Mouse (Mus musculus): Measurements from ENCODE around the gene Abcd3. TPM values are rescaled to one million over a fixed set of nuclear protein-coding genes. Genes with fewer than 3 reads are reported as not detected.

Gene Abcd3
- total RNA-seq (2022): 10 to 100 TPM; 52.3 to 58.2 (median 56.8) TPM

- peak; percentile 69 to 80 for DNase-seq (ENCODE audit: low spot score in 2 of 2)
Measured at GRCm38 (mm10) chr3:121814877-121815548, at the start of gene Abcd3. TSS of gene Abcd3 (minus strand) at chr3:121815302.

GRCm38 (mm10) chr3:121859142-121859541 is 44.0 kb upstream of the Abcd3 start:
- no peak for DNase-seq (ENCODE audit: low spot score in 2 of 2)

GRCm38 (mm10) chr3:121856131-121856530 is 41.0 kb upstream of the Abcd3 start:
- DNase-seq (ENCODE audit: low spot score in 2 of 2): no peak

- DNase-seq (ENCODE audit: low spot score in 2 of 2): no peak
Measured at GRCm38 (mm10) chr3:121853781-121854520, 38.8 kb upstream of the Abcd3 start.

- DNase-seq (ENCODE audit: low spot score in 2 of 2): no peak
Measured at GRCm38 (mm10) chr3:121852074-121852826, 37.1 kb upstream of the Abcd3 start.

GRCm38 (mm10) chr3:121851006-121851405 is 35.9 kb upstream of the Abcd3 start:
- no peak for DNase-seq (ENCODE audit: low spot score in 2 of 2)

- DNase-seq (ENCODE audit: low spot score in 2 of 2): no peak
Measured at GRCm38 (mm10) chr3:121850381-121850780, 35.3 kb upstream of the Abcd3 start.

GRCm38 (mm10) chr3:121847296-121847695 is 32.2 kb upstream of the Abcd3 start:
- DNase-seq (ENCODE audit: low spot score in 2 of 2): no peak

- DNase-seq (ENCODE audit: low spot score in 2 of 2): no peak
Measured at GRCm38 (mm10) chr3:121844658-121845057, 29.6 kb upstream of the Abcd3 start.

GRCm38 (mm10) chr3:121844013-121844412 is 28.9 kb upstream of the Abcd3 start:
- no peak for DNase-seq (ENCODE audit: low spot score in 2 of 2)

GRCm38 (mm10) chr3:121843254-121843653 is 28.2 kb upstream of the Abcd3 start:
- DNase-seq (ENCODE audit: low spot score in 2 of 2): no peak

- DNase-seq (ENCODE audit: low spot score in 2 of 2): no peak
Measured at GRCm38 (mm10) chr3:121842306-121842860, 27.3 kb upstream of the Abcd3 start.

- DNase-seq (ENCODE audit: low spot score in 2 of 2): no peak
Measured at GRCm38 (mm10) chr3:121841412-121842014, 26.4 kb upstream of the Abcd3 start.

- no peak for DNase-seq (ENCODE audit: low spot score in 2 of 2)
Measured at GRCm38 (mm10) chr3:121840351-121840750, 25.2 kb upstream of the Abcd3 start.

- no peak for DNase-seq (ENCODE audit: low spot score in 2 of 2)
Measured at GRCm38 (mm10) chr3:121834732-121835131, 19.6 kb upstream of the Abcd3 start.

- DNase-seq (ENCODE audit: low spot score in 2 of 2): no peak
Measured at GRCm38 (mm10) chr3:121834250-121834649, 19.1 kb upstream of the Abcd3 start.

- no peak for DNase-seq (ENCODE audit: low spot score in 2 of 2)
Measured at GRCm38 (mm10) chr3:121825092-121825491, 10.0 kb upstream of the Abcd3 start.

GRCm38 (mm10) chr3:121824319-121824718 is 9.2 kb upstream of the Abcd3 start:
- no peak for DNase-seq (ENCODE audit: low spot score in 2 of 2)

GRCm38 (mm10) chr3:121822643-121823042 is 7.5 kb upstream of the Abcd3 start:
- no peak for DNase-seq (ENCODE audit: low spot score in 2 of 2)

- no peak for DNase-seq (ENCODE audit: low spot score in 2 of 2)
Measured at GRCm38 (mm10) chr3:121821559-121822143, 6.5 kb upstream of the Abcd3 start.

GRCm38 (mm10) chr3:121819693-121820200 is 4.6 kb upstream of the Abcd3 start:
- DNase-seq (ENCODE audit: low spot score in 2 of 2): no peak
